Mouse (Mus musculus): ENCODE results near the gene Csnk2b.

Gene Csnk2b

DNA sequence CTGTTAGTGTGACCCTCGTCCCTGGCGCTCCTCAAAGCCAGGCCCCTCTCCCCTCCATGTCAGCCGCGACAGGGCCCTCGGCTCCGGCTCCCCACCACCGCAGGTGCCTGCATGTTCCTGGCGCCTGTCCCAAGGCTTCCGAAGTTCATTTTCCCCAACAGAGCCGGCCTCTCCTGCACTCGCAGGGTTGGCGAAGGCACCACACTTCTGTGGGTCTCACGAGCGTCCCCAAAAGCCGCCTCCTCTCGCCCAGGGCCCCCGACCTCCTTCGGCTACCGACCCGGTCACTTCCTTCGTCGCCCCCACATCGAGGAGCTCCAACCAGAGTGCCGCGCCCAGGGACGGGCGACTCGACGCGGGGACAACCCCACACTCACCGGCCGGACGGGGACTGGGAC lies 1.1 kb downstream of the Csnk2b start:
- no peak for DNase-seq (ENCODE audit: low read depth)

DNA sequence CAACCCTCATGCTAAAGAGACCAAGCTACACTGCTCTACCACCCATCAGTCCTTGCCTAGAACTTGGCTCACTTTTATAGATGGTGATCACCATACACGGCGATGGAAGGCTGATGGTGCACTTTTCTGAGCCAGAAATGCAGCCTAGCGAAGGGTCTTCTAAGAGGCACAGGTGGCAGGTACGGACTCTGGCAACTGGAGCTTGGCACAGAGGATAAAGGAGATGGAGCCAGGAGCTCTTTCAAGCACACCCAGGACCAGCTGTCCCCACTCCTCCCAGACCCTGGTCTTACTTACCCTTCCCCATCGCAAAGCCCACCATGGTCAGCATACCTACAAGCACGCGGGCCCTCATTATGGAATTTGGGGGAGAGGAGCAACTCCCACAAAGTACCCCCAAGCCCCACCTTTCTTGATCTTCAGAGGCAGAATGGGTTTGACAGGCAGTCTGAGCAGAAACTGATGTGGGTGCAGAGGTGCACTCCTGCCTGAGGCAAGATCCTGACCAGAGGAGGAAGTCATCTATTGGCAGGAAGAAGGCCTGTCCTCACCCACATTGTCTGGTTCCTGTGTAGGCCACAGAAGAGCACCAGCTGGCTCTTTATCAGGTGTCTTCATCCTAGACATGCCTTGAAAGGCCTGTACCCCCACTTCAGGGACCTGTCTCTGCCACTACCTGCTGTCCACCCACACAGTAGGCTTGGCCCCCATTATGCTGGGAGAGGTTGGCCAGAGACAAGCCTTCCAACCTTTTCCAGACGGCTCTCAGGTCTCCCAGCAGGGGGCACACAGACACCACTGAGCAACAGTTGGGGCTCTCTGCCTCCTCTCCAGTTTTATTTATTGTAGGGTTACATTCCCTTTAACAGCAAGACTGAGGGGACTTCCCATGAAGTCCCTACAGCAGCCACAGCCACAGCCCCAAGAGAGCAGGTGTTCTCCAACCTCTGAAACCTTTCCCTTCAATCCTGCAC lies 6.5 kb downstream of the Csnk2b start, which contains the start of gene Ly6g5b:
Ly6g5b (minus strand) TSS at position 383 of the 974 bp plus-strand sequence.
- DNase-seq (ENCODE audit: low read depth): peak; percentile 73

GRCm38 (mm10) chr17:35111774-35112173 lies 10.1 kb downstream of the Csnk2b start:
- DNase-seq (ENCODE audit: low read depth): no peak

DNA sequence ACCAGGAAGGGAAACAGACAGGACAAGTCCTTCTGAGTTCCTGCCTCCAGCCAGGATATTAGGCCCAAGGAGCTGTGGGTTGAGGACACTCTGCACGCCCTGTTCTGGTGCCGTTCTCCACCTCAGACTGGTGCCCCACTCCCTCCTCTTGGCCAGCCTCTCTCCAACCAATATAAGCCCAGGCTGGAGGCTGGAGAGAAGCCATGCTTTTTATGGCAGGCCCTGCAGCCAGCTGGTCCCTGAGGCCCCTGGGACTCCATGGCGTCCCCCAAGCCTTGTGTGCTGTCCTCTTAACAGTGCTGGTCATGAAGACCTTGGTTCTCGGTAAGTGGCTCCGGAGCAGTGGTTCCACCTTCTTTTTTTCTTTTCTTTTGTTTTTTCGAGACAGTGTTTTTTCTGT lies 13.8 kb downstream of the Csnk2b start, which contains the start of gene Ly6g5c:
Ly6g5c (plus strand) TSS at position 183 of the 400 bp plus-strand sequence.
- DNase-seq (ENCODE audit: low read depth): no peak

DNA sequence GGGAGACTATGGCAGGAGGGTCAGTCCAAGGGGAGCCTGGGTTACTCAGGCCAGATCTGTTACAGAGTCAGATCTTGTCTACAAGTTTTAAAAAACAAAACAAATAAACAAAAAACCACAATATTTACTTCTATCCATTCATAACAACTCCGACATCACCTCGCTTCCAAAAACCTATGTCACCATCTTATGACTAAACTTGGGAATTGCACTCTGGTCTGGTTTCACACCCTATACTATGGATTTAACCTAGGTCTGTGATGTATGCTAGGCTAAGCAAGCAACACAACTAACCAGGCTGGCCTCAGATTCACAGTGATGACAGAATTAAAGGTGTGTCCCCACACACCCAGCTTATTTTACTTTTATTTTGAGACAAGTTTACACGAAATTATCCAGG lies 15.3 kb downstream of the Csnk2b start:
- DNase-seq (ENCODE audit: low read depth): no peak

DNA sequence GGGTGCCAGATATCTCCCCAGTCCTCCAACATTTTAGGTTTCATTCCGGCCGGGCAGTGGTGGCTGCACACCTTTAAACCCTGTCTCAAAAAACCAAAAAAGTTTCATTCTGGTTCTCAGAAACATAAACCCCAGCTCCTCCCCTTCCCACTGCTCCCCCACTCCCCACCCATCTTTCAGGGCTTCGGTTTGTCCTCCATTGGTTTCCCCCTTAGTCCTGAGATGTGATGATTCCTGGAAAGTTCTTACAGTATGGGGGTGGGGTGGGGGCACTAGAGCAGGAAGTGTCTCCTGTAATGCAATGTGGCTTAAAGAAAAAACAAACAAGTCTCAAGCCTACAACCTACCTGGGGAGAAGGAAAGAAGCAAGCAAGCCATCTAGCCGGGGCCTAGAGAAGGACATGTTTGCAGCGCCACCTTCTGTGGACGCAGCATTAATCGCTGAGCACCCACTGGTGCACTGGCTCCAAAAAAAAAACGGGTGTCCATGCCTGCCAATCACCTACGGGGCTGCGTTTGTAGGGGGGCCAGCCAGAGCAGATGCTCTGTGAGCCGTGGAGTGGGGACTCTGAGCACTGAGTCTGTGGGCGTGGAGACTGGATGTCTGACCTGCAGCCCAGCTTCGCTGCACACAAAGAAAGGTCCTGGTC lies 16.0 kb downstream of the Csnk2b start:
- peak; percentile 50 for DNase-seq (ENCODE audit: low read depth)

DNA sequence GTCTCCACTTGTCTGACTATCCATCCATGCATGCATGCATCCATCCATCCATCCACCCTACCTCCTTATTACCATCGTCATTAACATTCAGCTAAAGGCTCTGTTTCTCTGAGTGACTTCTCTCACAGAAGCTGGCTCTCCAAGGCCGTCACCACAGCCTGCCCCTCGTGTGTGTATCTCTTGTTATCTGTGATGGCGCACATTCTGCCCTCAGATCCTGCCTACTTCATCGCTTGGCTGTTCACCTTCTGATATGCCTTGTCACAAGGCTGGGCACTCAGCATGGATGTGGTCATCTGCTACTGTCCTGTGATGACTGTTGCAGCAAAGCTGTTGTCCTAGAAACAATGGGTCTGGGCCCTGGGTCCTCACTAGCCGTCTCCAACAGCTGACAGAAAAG lies 17.1 kb downstream of the Csnk2b start:
- no peak for DNase-seq (ENCODE audit: low read depth)

DNA sequence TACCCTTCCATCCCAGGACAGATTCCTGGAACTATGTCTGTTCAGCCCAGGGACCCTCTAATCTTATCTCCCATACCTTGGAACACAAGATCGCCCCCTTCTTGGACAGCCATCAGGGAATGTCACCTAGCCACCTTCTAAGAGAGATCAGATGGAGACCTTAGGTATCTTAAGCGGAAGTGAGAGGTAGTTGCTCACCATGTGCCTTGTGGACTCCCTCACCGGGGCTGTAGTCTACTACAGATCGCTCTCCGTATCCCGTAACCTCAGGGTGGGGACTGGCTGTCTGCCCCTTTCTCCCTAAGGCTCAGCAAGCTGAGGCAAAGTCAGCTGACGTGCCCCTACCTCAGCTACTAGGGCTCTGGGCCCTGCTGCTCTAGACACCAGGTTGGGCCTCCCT lies 17.8 kb downstream of the Csnk2b start:
- no peak for DNase-seq (ENCODE audit: low read depth)

- DNase-seq (ENCODE audit: low read depth): no peak
Observed at GRCm38 (mm10) chr17:35103221-35103690, 18.6 kb downstream of the Csnk2b start.

- DNase-seq (ENCODE audit: low read depth): no peak
Observed at GRCm38 (mm10) chr17:35102299-35102698, 19.6 kb downstream of the Csnk2b start.

- no peak for DNase-seq (ENCODE audit: low read depth)
Observed at GRCm38 (mm10) chr17:35101161-35101560, 20.7 kb downstream of the Csnk2b start.

DNA sequence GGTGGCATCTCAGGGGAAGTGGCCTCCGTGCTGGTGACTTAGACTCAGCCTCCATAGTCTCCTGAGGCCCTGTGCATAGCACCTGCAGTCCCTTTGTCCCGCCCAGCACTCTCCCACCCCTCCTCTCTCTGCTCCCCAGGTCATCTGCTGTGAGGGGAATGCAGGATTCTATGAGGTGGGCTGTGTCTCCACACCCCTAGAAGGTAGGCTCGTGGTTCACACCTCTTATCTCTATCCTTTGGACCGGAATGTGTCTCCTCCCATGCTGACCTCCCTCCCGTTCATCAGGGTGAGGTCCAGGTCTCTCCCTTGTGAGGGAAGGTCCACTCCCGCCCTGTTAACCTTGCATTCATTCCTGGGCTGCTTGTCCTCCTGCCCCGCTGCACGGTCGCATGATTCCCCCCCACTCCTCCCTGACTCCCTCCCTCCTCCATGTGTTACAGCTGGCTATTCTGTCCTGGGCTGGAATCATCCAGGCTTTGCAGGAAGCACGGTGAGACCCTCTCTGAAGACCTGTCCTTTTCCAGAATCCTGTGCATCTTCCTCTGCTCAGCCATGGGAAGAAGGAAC lies 21.6 kb downstream of the Csnk2b start:
- DNase-seq (ENCODE audit: low read depth): no peak

DNA sequence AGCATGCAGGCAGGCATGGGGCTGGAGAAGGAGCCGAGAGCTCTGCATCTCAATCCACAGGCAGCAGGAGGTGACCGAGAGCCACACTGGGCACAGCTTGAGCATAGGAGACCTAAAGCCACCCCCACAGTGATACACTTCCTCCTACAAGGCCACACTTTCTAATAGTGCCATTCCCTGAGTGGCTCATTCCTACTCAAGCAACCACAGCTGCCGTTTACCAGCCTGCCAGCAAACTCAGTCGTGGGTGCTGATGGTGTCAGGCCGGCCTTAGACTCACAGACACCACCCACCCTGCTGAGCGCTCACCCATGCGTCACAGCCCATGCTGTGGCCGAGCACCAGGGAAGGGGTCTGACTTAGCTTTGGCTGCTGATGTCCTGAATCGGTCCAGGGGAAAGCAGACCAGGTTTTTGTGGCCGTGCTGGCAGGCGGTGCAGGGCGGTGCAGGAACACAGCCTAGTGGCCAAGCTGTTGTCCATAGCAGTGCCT lies 24.6 kb downstream of the Csnk2b start:
- no peak for DNase-seq (ENCODE audit: low read depth)

- no peak for DNase-seq (ENCODE audit: low read depth)
Observed at GRCm38 (mm10) chr17:35096597-35096996, 25.3 kb downstream of the Csnk2b start.

- no peak for DNase-seq (ENCODE audit: low read depth)
Observed at GRCm38 (mm10) chr17:35094475-35095365, 27.1 kb downstream of the Csnk2b start.

- no peak for DNase-seq (ENCODE audit: low read depth)
Observed at GRCm38 (mm10) chr17:35092403-35093198, 29.3 kb downstream of the Csnk2b start.

DNA sequence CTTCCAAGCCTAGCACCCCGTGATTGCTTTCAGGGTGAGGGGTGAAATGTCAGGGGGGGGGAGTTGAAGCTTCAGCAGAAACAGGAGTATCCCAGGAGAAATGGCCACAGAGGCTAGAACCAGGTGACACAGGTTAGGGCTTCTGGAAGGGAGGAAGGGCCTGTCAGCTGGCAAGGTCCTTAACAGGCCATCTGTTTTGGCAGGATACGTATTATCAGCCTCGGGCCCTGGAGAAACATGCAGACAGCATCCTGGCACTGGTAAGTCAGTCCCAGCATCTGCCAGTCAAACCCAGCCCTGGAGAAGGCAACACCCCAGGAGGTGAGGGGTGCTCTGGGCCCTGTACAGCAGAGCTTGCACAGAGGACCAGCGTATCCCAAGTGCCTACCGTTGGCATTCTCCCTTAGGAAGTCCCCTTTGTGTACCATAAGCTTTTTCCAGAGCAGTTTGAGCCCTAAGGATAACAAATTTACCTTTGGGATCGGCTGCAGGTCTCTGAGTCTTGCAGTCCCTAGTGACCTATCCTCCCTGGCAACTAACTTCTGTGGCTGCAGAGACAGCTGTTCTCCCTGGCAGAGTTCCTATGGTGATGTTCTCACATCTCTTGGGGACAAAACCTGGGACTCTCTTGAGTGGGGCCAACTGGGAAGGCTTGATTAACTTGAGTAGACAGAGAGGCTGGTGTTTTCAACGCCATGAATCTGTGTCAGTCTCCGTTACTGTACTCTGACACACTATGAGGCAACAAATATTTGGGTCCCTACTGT lies 31.5 kb downstream of the Csnk2b start:
- peak; percentile 30 for DNase-seq (ENCODE audit: low read depth)

DNA sequence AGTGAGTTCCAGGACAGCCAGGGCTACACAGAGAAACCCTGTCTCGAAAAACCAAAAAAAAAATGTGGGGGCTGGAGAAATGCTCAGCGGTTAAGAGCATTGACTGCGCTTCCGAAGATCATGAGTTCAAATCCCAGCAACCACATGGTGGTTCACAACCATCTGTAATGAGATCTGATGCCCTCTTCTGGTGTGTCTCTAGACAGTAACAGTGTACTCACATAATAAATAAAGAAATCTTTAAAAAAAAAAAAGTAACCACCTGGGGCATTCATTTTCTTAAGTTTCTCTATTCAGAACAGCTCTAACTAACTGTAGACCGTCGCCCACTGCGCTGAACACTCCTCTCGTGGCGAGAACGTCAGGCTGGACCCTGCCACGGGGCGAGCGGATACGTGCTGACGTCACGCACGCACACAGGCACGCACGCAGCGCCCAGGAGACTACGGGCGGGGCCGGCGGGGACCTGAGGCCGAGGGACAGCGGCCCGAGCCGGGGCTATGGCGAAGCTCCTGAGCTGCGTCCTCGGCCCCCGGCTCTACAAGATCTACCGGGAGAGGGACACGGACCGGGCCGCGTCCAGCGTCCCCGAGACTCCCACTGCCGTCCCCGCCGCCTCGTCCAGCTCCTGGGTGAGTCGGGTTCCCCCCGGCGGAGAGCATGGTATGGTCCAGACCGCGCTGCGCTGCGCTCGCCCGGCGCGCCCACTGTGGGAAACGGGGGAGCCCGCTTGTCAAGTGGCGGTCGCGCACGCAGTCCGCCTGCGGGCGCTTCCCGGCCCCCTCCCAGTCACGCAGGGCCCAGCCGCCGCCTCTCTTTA lies 32.8 kb downstream of the Csnk2b start, which contains the start of gene Abhd16a:
Abhd16a (plus strand) TSS at position 439 of the 820 bp plus-strand sequence.
- peak; percentile 97 for DNase-seq (ENCODE audit: low read depth)

- DNase-seq (ENCODE audit: low read depth): peak; percentile 35
Observed at GRCm38 (mm10) chr17:35088151-35088550, 33.7 kb downstream of the Csnk2b start.

All from naive thymus-derived CD4-positive, alpha-beta T cell, adult 2 months (primary cell).